Mouse (Mus musculus): ENCODE results near the gene Tvp23a. TPM values are rescaled to one million over a fixed set of nuclear protein-coding genes. Genes with fewer than 3 reads are reported as not detected.

Tvp23a gene
- polyA plus RNA-seq, 1 experiment, result not detected

- Histone ChIP-seq H3K4me3 (ENCODE audit: insufficient read depth, low read length) (no peak overlapping the region), H3K27ac (ENCODE audit: insufficient read depth, low read depth, low read length) (no peak overlapping the region), H3K4me1 (ENCODE audit: control insufficient read depth, insufficient read depth, low read length) (0 out of 2 replicates have a peak, but pooled peaks cover 4% of the 10 kb centered on the region)
- TF ChIP-seq POLR2A (IDR thresholded peaks at IDR 0.05; ENCODE audit: borderline replicate concordance, low read depth, low read length) (no peak), CTCF (IDR thresholded peaks at IDR 0.05; ENCODE audit: low read depth, low read length) (no peak)
These were observed 67.6 kb downstream of the Tvp23a start for GRCm38 (mm10) chr16:10379531-10379930.

DNA sequence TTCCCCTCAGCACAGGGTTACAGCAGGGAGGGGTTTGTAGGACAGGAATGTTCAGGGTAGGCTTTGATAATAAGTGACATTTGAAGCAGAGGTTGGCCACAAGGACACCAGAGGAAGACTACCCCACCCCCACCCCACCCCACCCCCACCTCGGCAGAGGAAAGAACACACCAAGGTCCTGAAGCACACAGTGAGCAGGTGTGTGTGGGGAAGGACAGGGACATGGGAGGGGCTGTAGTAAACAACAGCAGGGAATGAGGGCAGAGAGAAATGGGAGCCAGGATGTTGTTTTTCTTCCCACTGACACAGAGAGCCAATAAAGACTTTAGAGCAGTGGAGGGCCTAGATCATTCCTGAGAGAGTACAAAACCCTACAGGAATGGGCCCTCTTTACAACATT is 69.9 kb downstream of the Tvp23a start:
- Histone ChIP-seq H3K4me1 (ENCODE audit: control insufficient read depth, insufficient read depth, low read length) (no peaks in the 10 kb centered on the region), H3K27ac (ENCODE audit: insufficient read depth, low read depth, low read length) (no peak overlapping the region), H3K4me3 (ENCODE audit: insufficient read depth, low read length) (no peak overlapping the region)
- TF ChIP-seq POLR2A (IDR thresholded peaks at IDR 0.05; ENCODE audit: borderline replicate concordance, low read depth, low read length) (no peak), CTCF (IDR thresholded peaks at IDR 0.05; ENCODE audit: low read depth, low read length) (no peak)

GRCm38 (mm10) chr16:10374254-10375011 is 72.7 kb downstream of the Tvp23a start:
- H3K27ac ChIP-seq (ENCODE audit: insufficient read depth, low read depth, low read length), result no peak overlapping the region
- no peaks in the 10 kb centered on the region for H3K4me1 ChIP-seq (ENCODE audit: control insufficient read depth, insufficient read depth, low read length)
- TF ChIP-seq POLR2A (IDR thresholded peaks at IDR 0.05; ENCODE audit: borderline replicate concordance, low read depth, low read length) (no peak), CTCF (IDR thresholded peaks at IDR 0.05; ENCODE audit: low read depth, low read length) (no peak)
- H3K4me3 ChIP-seq (ENCODE audit: insufficient read depth, low read length), result no peak overlapping the region

- TF ChIP-seq POLR2A (IDR thresholded peaks at IDR 0.05; ENCODE audit: borderline replicate concordance, low read depth, low read length) (no peak), CTCF (IDR thresholded peaks at IDR 0.05; ENCODE audit: low read depth, low read length) (no peak)
- H3K27ac ChIP-seq (ENCODE audit: insufficient read depth, low read depth, low read length), result no peak overlapping the region
- H3K4me3 ChIP-seq (ENCODE audit: insufficient read depth, low read length), result no peak overlapping the region
- H3K4me1 ChIP-seq (ENCODE audit: control insufficient read depth, insufficient read depth, low read length), result no peaks in the 10 kb centered on the region
These were observed 74.8 kb downstream of the Tvp23a start for GRCm38 (mm10) chr16:10372372-10372771.

Other genes with a start within 250 kb of the Tvp23a start
- gene Emp2, start 133.4 kb downstream of the Tvp23a start, polyA plus RNA-seq (2012; ENCODE audit: insufficient read depth, insufficient read length, missing spikeins), result 8.0 and 9.1 TPM in 2 replicates
- gene Tekt5, start 51.9 kb downstream of the Tvp23a start, polyA plus RNA-seq (2012; ENCODE audit: insufficient read depth, insufficient read length, missing spikeins), result not detected in 2 replicates
- gene Nubp1, start 35.4 kb downstream of the Tvp23a start, polyA plus RNA-seq (2012; ENCODE audit: insufficient read depth, insufficient read length, missing spikeins), result 21.4 and 27.9 TPM in 2 replicates
- 59.0 and 67.4 TPM in 2 replicates for gene Ciita, start 32.7 kb upstream of the Tvp23a start, polyA plus RNA-seq (2012; ENCODE audit: insufficient read depth, insufficient read length, missing spikeins)
- 16.1 and 18.1 TPM in 2 replicates for gene Dexi, start 95.7 kb upstream of the Tvp23a start, polyA plus RNA-seq (2012; ENCODE audit: insufficient read depth, insufficient read length, missing spikeins)
- 15.3 and 15.8 TPM in 2 replicates for gene Clec16a, start 98.0 kb upstream of the Tvp23a start, polyA plus RNA-seq (2012; ENCODE audit: insufficient read depth, insufficient read length, missing spikeins)

Measured in bone marrow macrophage, adult 2 months (primary cell).